Mouse (Mus musculus): Measurements from ENCODE around the gene Trmt10a. TPM values are rescaled to one million over a fixed set of nuclear protein-coding genes. Genes with fewer than 3 reads are reported as not detected.
"Not testable (repeated sequence)": the region's sequence is repeated elsewhere in the genome, so short reads cannot be mapped to it uniquely, and the experiment has no call there.

The Trmt10a gene
- polyA plus RNA-seq, 1 experiment from 2014 or later, result 19.7 TPM

DNA sequence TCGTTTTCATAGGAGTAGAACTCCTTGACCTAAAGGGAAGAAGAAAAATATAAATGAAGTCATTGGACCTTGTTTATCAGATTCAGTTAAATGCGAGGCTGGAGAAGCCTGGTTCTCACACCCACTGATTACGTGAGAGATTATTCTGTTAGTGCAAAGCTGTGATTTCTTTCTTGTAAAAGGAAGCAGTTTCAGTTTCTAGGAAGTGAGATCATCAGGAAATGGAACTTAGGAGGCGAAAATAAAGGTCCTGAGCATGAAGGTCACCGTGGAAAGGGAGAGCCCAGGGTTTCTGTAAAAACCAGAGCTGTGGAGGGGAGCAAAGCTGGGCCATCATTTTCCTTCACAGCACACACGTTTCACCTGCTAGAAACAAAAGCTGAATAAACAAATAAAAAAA is 24.9 kb upstream of the Trmt10a start:
- Histone ChIP-seq H3K9me3 (no peaks in the 10 kb centered on the region), H3K4me3 (no peak overlapping the region), H3K27ac (no peak overlapping the region), H3K36me3 (replicated peaks) (no peaks in the 10 kb centered on the region), H3K27me3 (ENCODE audit: poor library complexity, severe bottlenecking) (no peaks in the 10 kb centered on the region), H3K4me1 (no peaks in the 10 kb centered on the region)
- DNase-seq (ENCODE audit: extremely low spot score, low spot score), result no peak
- 84% methylated on average over 6 of the region's 6 CpGs for WGBS

DNA sequence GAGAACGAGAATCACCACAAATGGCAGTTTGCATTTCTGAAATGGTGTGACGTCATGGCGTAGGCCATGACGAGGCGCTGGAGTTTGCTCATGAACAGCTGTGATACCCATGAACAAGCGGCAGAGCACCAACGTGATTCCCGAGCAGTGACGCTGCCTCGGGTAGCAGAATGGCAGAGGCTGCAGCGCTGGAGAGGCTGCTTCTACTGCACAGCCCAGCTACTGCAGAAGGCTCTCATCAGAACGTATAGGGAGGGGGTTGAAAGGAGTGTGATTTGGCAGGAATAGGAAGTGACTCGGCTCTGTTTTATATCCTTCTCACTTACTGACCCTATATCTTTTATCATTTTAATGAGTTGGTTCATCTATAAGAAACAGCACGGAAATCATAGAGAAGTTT is 24.4 kb upstream of the Trmt10a start:
- Histone ChIP-seq H3K36me3 (replicated peaks) (no peaks in the 10 kb centered on the region), H3K4me3 (no peak overlapping the region), H3K9me3 (no peaks in the 10 kb centered on the region), H3K27me3 (ENCODE audit: poor library complexity, severe bottlenecking) (no peaks in the 10 kb centered on the region), H3K4me1 (no peaks in the 10 kb centered on the region), H3K27ac (no peak overlapping the region)
- no peak for DNase-seq (ENCODE audit: extremely low spot score, low spot score)
- WGBS, result 90% methylated on average over 14 of the region's 14 CpGs

DNA sequence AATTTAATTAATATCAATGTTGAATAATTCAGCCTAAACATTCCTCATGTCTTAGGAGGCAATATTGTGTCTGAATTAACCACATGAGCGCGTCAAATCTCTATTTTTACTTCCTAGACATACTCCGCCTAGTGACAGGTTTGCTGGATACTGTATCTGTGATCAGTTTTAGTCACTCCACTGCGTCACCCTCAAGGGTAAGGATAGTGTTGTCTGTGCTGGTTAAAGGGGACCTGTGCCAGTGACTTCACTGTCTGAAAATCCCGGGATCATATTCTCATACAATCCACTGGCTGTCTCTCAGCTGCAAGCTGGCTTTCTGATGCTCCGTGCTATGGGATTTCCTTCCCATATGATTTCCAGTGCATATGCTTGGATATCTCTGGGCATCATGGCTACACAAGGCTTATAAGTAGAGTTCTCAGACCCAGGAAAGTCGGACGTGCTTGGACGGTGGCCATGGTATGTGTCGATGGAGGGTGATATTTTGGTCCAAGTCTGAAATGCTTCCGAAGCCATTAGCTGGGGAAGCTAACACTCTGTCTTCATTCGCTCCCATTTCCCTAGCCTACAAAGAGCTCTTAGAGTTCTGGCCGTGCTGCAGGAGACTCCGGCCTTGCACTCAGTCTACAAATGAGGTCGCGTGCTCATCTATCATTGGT is 23.7 kb upstream of the Trmt10a start:
- DNase-seq (ENCODE audit: extremely low spot score, low spot score), result peak; percentile 2
- WGBS, result 96% methylated on average over 16 of the region's 16 CpGs
- H3K27ac ChIP-seq, result no peak overlapping the region
- H3K36me3 ChIP-seq (replicated peaks), result no peaks in the 10 kb centered on the region
- H3K4me3 ChIP-seq, result no peak overlapping the region
- no peaks in the 10 kb centered on the region for H3K4me1 ChIP-seq
- no peaks in the 10 kb centered on the region for H3K9me3 ChIP-seq
- no peaks in the 10 kb centered on the region for H3K27me3 ChIP-seq (ENCODE audit: poor library complexity, severe bottlenecking)

DNA sequence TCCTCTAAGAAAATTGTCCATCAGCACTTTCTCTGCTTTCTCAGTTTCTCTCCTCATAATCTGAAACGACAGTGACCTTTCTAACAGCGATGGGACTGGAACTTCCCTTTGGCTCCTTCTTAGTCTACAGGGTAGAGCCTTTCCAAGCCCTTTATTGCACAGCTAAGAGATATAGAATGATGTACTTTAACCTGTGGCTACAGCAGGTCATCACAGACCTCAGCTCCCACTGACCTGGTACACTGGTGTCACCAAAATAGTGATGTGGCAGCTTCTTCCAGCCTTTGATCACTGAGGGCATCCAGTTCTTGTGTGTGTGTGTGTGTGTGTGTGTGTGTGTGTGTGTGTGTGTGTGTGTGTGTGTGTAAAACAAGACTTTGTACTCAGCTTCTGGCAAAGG is 21.8 kb upstream of the Trmt10a start:
- WGBS, result 94% methylated on average over 2 of the region's 2 CpGs
- no peaks in the 10 kb centered on the region for H3K9me3 ChIP-seq
- no peaks in the 10 kb centered on the region for H3K27me3 ChIP-seq (ENCODE audit: poor library complexity, severe bottlenecking)
- DNase-seq (ENCODE audit: extremely low spot score, low spot score), result peak; percentile 8
- no peak overlapping the region for H3K4me3 ChIP-seq
- no peak overlapping the region for H3K27ac ChIP-seq
- H3K4me1 ChIP-seq, result peaks cover 7% of the 10 kb centered on the region
- no peaks in the 10 kb centered on the region for H3K36me3 ChIP-seq (replicated peaks)

DNA sequence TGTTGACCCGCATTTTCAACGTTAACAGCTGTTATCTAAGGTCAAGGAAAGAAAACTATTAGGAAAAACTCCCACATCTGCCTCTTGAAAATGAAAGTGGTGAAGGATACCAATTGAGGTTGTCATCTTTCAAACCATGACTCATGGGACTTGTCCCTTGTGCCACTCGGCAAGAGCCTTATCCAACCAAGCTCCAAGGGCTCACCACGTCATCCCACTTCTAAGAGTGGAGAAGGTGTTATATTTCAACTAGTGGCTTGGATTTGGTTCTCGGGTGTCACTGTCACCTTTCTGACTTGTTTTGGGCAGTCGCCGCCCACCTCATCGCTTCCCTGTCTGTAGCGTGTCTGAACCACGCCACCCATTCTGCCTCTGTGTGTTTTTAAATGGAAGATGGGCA is 19.4 kb upstream of the Trmt10a start:
- Histone ChIP-seq H3K36me3 (replicated peaks) (no peaks in the 10 kb centered on the region), H3K4me1 (peaks cover 7% of the 10 kb centered on the region), H3K27me3 (ENCODE audit: poor library complexity, severe bottlenecking) (no peaks in the 10 kb centered on the region), H3K27ac (no peak overlapping the region), H3K9me3 (no peaks in the 10 kb centered on the region), H3K4me3 (no peak overlapping the region)
- 91% methylated on average over 10 of the region's 10 CpGs for WGBS
- no peak for DNase-seq (ENCODE audit: extremely low spot score, low spot score)

DNA sequence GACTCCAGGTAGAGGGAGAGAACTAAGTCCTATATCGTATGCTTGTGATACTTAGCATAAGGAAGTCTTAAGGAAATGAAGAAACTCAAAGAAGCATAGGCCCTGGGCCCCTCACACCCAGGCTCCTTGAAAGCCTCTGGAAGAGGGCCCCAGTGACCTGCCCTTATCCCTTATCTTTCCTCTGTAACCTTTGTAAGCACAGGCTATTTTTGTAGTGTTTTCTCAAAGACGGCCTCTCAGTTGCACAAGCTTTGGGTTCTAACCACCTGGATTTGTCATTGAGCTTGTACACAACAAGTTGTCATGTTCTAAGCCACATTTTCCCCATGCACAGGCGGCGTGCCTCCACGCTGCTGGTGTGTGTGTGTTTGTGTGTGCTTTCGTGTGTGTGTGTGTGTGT is 14.1 kb upstream of the Trmt10a start:
- no peak overlapping the region for H3K27ac ChIP-seq
- no peaks in the 10 kb centered on the region for H3K27me3 ChIP-seq (ENCODE audit: poor library complexity, severe bottlenecking)
- DNase-seq (ENCODE audit: extremely low spot score, low spot score), result no peak
- peaks cover 17% of the 10 kb centered on the region for H3K4me1 ChIP-seq
- H3K9me3 ChIP-seq, result no peaks in the 10 kb centered on the region
- no peak overlapping the region for H3K4me3 ChIP-seq
- WGBS, result 91% methylated on average over 6 of the region's 6 CpGs
- no peaks in the 10 kb centered on the region for H3K36me3 ChIP-seq (replicated peaks)

DNA sequence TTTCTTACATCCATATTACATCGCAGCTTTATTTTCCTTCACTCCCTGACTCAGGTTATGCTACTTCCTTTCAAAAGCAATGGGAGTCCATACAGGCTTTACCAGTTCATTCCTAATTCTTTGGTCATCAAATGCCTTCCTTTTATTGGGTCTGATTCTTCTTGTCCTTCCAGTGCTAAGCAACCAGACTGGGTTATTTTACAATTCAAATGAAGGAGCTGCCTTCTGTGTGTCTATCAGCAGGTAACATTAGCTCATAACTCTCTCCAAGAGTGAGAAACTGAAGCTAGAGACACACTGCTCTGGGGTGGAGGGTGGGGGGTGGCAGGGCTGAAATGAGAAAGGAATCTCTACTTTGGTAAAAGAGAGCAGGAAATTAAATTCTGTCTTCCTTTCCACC is 12.6 kb upstream of the Trmt10a start:
- Histone ChIP-seq H3K27ac (peak overlapping the region; percentile 40; the same call in 1 of the 2 replicates), H3K27me3 (ENCODE audit: poor library complexity, severe bottlenecking) (no peaks in the 10 kb centered on the region), H3K4me3 (no peak overlapping the region), H3K9me3 (no peaks in the 10 kb centered on the region), H3K4me1 (peaks cover 10% of the 10 kb centered on the region; the same call in 1 of the 2 replicates), H3K36me3 (replicated peaks) (no peaks in the 10 kb centered on the region)
- no peak for DNase-seq (ENCODE audit: extremely low spot score, low spot score)
- 73% methylated on average over 1 of the region's 1 CpGs for WGBS

DNA sequence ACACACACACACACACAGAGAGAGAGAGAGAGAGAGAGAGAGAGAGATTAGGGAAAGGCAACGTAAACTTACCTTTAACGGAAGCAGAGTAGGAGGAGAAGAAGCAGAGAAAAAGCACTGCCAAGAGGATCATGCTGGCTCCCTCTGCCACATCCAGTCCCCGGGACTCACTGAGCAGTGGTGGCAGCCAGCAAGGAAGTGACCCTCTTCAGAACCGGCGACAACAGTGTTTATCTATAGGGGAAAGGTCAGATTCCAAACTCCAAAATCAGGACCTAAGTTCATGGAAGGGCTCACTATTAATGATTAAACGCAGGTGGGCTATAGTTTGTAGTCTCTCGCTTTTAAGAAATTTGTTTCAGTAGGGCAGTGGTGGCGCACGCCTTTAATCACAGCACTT is 12.1 kb upstream of the Trmt10a start:
- no peaks in the 10 kb centered on the region for H3K36me3 ChIP-seq (replicated peaks)
- peak overlapping the region; percentile 40; the same call in 1 of the 2 replicates for H3K27ac ChIP-seq
- H3K27me3 ChIP-seq (ENCODE audit: poor library complexity, severe bottlenecking), result no peaks in the 10 kb centered on the region
- WGBS, result 64% methylated on average over 9 of the region's 9 CpGs
- H3K9me3 ChIP-seq, result no peaks in the 10 kb centered on the region
- no peak overlapping the region for H3K4me3 ChIP-seq
- no peak for DNase-seq (ENCODE audit: extremely low spot score, low spot score)
- peaks cover 10% of the 10 kb centered on the region; the same call in 1 of the 2 replicates for H3K4me1 ChIP-seq

DNA sequence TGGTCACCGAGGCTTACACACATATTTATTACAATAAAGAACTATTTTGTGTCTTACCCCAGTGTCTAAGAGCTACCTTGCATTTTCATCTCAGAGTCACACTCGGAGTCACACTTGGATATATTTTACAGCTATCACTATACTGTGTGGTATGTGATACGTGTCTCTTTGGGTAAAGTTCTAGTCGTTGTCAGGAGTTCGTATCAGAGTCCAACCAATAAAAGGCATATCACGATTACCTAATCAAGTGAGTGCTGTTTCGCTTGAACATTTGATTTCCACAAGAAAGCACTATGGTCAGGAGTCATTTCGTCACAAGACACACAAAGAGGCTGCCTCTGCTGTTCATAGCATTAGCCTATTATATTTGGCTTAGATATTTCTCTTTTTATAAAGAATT is 9.8 kb upstream of the Trmt10a start:
- H3K9me3 ChIP-seq, result no peaks in the 10 kb centered on the region
- DNase-seq (ENCODE audit: extremely low spot score, low spot score), result no peak
- H3K36me3 ChIP-seq (replicated peaks), result peaks cover 6% of the 10 kb centered on the region; the same call in 1 of the 2 replicates
- no peaks in the 10 kb centered on the region for H3K27me3 ChIP-seq (ENCODE audit: poor library complexity, severe bottlenecking)
- no peak overlapping the region for H3K27ac ChIP-seq
- WGBS, result 93% methylated on average over 8 of the region's 8 CpGs
- H3K4me3 ChIP-seq, result no peak overlapping the region
- peaks cover 10% of the 10 kb centered on the region; the same call in 1 of the 2 replicates for H3K4me1 ChIP-seq

DNA sequence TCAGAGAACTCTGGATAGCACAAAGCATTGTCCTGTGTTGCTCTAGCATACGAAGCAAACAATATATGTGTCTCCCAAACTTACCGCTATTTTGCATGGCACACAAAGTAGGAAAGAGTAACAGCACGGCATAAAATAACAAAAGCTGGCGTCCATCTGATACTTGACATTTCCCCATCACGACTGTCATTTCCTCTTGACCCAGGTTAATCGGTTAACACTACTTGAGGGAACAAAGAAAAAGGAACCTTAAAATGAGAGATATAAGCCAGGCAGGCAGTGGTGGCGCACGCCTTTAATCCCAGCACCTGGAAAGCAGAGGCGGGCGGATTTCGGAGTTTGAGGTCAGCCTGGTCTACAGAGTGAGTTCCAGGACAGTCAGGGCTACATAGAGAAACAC is 9.3 kb upstream of the Trmt10a start:
- H3K9me3 ChIP-seq, result no peaks in the 10 kb centered on the region
- no peaks in the 10 kb centered on the region for H3K27me3 ChIP-seq (ENCODE audit: poor library complexity, severe bottlenecking)
- H3K27ac ChIP-seq, result no peak overlapping the region
- no peak overlapping the region for H3K4me3 ChIP-seq
- H3K36me3 ChIP-seq (replicated peaks), result peaks cover 6% of the 10 kb centered on the region; the same call in 1 of the 2 replicates
- DNase-seq (ENCODE audit: extremely low spot score, low spot score), result no peak
- WGBS, result 87% methylated on average over 11 of the region's 11 CpGs
- peaks cover 10% of the 10 kb centered on the region; the same call in 1 of the 2 replicates for H3K4me1 ChIP-seq

DNA sequence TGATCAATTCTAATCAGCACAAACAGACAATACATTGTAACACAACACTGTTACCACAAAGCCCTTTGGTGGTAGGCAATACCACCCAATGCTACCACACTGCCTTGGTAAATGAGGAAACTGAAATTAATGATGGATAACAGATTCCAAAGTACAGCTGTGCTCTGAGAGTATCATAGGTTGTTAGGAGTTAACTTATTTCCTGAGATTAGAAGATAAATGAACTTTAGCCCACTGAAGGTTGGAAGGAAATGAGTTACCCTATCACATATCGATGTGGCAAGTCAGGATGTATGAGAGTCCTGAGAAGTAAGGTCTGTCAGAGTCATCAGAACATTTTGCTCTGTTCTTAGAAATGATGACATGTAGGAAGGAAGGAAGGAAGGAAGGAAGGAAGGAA is 8.7 kb upstream of the Trmt10a start:
- Histone ChIP-seq H3K4me1 (peaks cover 10% of the 10 kb centered on the region; the same call in 1 of the 2 replicates), H3K36me3 (replicated peaks) (peaks cover 8% of the 10 kb centered on the region; the same call in 1 of the 2 replicates), H3K27ac (no peak overlapping the region), H3K9me3 (no peaks in the 10 kb centered on the region), H3K27me3 (ENCODE audit: poor library complexity, severe bottlenecking) (no peaks in the 10 kb centered on the region), H3K4me3 (no peak overlapping the region)
- no peak for DNase-seq (ENCODE audit: extremely low spot score, low spot score)
- 93% methylated on average over 1 of the region's 1 CpGs for WGBS

DNA sequence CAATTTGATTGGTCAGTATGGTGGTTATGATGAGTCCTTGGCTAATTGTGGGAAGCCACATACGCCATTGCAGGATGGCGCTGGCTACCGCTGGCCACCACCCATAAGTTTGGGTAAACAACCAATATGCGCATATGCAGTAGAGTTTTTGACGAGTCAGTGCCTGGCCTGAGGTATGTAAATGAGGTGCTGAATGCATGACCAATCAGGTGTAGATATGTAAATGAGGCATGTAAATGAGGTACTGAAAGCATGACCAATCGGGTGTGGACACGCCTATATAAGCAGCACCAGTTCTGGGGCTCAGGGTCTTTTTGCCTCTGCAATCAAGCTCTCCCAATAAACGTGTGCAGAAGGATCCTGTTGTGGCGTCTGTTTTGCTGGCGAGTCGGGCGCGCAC is 5.1 kb upstream of the Trmt10a start:
- not testable (repeated sequence) for H3K9me3 ChIP-seq; H3K4me3 ChIP-seq; H3K4me1 ChIP-seq; H3K36me3 ChIP-seq (replicated peaks); H3K27me3 ChIP-seq (ENCODE audit: poor library complexity, severe bottlenecking); H3K27ac ChIP-seq
- peak; percentile 1 for DNase-seq (ENCODE audit: extremely low spot score, low spot score)
- WGBS, result 96% methylated on average over 13 of the region's 13 CpGs

DNA sequence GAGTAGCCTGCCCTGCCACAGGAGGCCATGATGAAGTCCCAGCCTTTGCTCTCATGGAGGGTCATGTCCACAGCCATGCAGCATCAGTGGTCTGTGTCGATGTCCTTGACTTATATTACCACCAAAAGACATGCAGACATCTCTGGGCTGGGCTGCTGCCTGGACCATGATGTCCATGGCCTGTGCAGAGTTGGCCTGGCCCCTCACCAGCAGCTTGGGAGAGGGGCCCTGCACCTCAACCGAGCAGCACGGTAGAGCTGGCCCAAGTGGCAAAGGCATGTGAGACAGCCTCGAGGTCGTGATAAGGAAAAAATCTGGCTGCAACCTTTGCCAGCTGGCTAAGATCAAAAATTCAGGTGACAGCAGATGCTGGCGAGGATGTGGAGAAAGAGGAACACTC is 3.6 kb upstream of the Trmt10a start:
- no peaks in the 10 kb centered on the region for H3K27me3 ChIP-seq (ENCODE audit: poor library complexity, severe bottlenecking)
- peaks cover 10% of the 10 kb centered on the region; the same call in 1 of the 2 replicates for H3K36me3 ChIP-seq (replicated peaks)
- H3K4me3 ChIP-seq, result no peak overlapping the region
- 89% methylated on average over 6 of the region's 6 CpGs for WGBS
- H3K9me3 ChIP-seq, result no peaks in the 10 kb centered on the region
- no peak for DNase-seq (ENCODE audit: extremely low spot score, low spot score)
- H3K4me1 ChIP-seq, result peaks cover 7% of the 10 kb centered on the region
- no peak overlapping the region for H3K27ac ChIP-seq

Data from forebrain, embryonic 10.5 days (tissue).